Mouse (Mus musculus) CH12F3 (cell line): ENCODE measurements around the gene Nampt.

Experiments
- in situ Hi-C: fragments of 300-500 bp; cut with MboI; formaldehyde crosslinking; loops from 2 replicates; pipeline ENCODE4 v1.14.3; 2020; ENCODE audit warnings: low sequenced_read_pairs

Nampt gene

GRCm38 (mm10) chr12:32838954-32839353 lies 19.6 kb downstream of the Nampt start:
- in situ Hi-C loops, result no loop called here

- in situ Hi-C loops, result no loop called here
Measured at GRCm38 (mm10) chr12:32841442-32841900, 22.1 kb downstream of the Nampt start.

- in situ Hi-C loops, result no loop called here
Measured at GRCm38 (mm10) chr12:32846325-32846724, 27.0 kb downstream of the Nampt start.

- in situ Hi-C loops, result no loop called here
Measured at GRCm38 (mm10) chr12:32853757-32854156, 34.4 kb downstream of the Nampt start.

- in situ Hi-C loops, result no loop called here
Measured at GRCm38 (mm10) chr12:32854866-32855265, 35.5 kb downstream of the Nampt start.

GRCm38 (mm10) chr12:32855398-32855797 lies 36.1 kb downstream of the Nampt start:
- in situ Hi-C loops, result no loop called here

GRCm38 (mm10) chr12:32856707-32857511 lies 37.6 kb downstream of the Nampt start:
- in situ Hi-C loops, result no loop called here

GRCm38 (mm10) chr12:32858444-32858843 lies 39.1 kb downstream of the Nampt start:
- in situ Hi-C loops, result no loop called here

- in situ Hi-C loops, result no loop called here
Measured at GRCm38 (mm10) chr12:32860820-32861219, 41.5 kb downstream of the Nampt start.

- in situ Hi-C loops, result no loop called here
Measured at GRCm38 (mm10) chr12:32870815-32871214, 51.5 kb downstream of the Nampt start.

GRCm38 (mm10) chr12:32877500-32877899 lies 58.2 kb downstream of the Nampt start:
- in situ Hi-C loops, result loop anchor here (25.0 kb wide), 1 partner anchor 590 kb away; no protein-coding TSS in a partner anchor

GRCm38 (mm10) chr12:32877964-32878571 lies 58.7 kb downstream of the Nampt start:
- in situ Hi-C loops, result loop anchor here (25.0 kb wide), 1 partner anchor 591 kb away; no protein-coding TSS in a partner anchor

GRCm38 (mm10) chr12:32879371-32879770 lies 60.0 kb downstream of the Nampt start:
- in situ Hi-C loops, result loop anchor here (25.0 kb wide), 1 partner anchor 592 kb away; no protein-coding TSS in a partner anchor

- in situ Hi-C loops, result loop anchor here (25.0 kb wide), 1 partner anchor 597 kb away; no protein-coding TSS in a partner anchor
Measured at GRCm38 (mm10) chr12:32884356-32884755, 65.0 kb downstream of the Nampt start.

GRCm38 (mm10) chr12:32885041-32885440 lies 65.7 kb downstream of the Nampt start:
- in situ Hi-C loops, result loop anchor here (25.0 kb wide), 1 partner anchor 598 kb away; no protein-coding TSS in a partner anchor

GRCm38 (mm10) chr12:32886353-32886752 lies 67.0 kb downstream of the Nampt start:
- in situ Hi-C loops, result loop anchor here (25.0 kb wide), 1 partner anchor 599 kb away; no protein-coding TSS in a partner anchor

GRCm38 (mm10) chr12:32888226-32888625 lies 68.9 kb downstream of the Nampt start:
- in situ Hi-C loops, result loop anchor here (25.0 kb wide), 1 partner anchor 601 kb away; no protein-coding TSS in a partner anchor

- in situ Hi-C loops, result loop anchor here (10.0 to 25.0 kb wide), 2 partner anchors 255 to 603 kb away; no protein-coding TSS in a partner anchor
Measured at GRCm38 (mm10) chr12:32889846-32890245, 70.5 kb downstream of the Nampt start.

- in situ Hi-C loops, result loop anchor here (10.0 to 25.0 kb wide), 2 partner anchors 256 to 603 kb away; no protein-coding TSS in a partner anchor
Measured at GRCm38 (mm10) chr12:32890455-32890854, 71.1 kb downstream of the Nampt start.

GRCm38 (mm10) chr12:32891271-32891670 lies 71.9 kb downstream of the Nampt start:
- in situ Hi-C loops, result loop anchor here (10.0 to 25.0 kb wide), 2 partner anchors 256 to 604 kb away; no protein-coding TSS in a partner anchor

GRCm38 (mm10) chr12:32893212-32893611 lies 73.9 kb downstream of the Nampt start:
- in situ Hi-C loops, result loop anchor here (10.0 to 25.0 kb wide), 2 partner anchors 258 to 606 kb away; no protein-coding TSS in a partner anchor
